Mouse (Mus musculus): Measurements from ENCODE around the gene Sox8. TPM values are rescaled to one million over a fixed set of nuclear protein-coding genes. Genes with fewer than 3 reads are reported as not detected.
A peak's percentile ranks its signal among the peaks of the same experiment; 100 is the strongest.

The Sox8 gene
- total RNA-seq, 1 experiment, result 0.40 TPM

- Histone ChIP-seq H3K9ac (ENCODE audit: insufficient read depth, low read depth, low read length, poor library complexity, severe bottlenecking) (no peak overlapping the region), H3K4me3 (ENCODE audit: insufficient read depth in 1 of 2, low read depth in 1 of 2, low read length in 2 of 2, poor library complexity in 1 of 2, severe bottlenecking in 1 of 2) (no peak overlapping the region), H3K36me3 (ENCODE audit: control insufficient read depth, insufficient read depth, low read length, poor library complexity, severe bottlenecking) (no peaks in the 10 kb centered on the region), H3K27ac (ENCODE audit: insufficient read depth, low read depth, low read length, poor library complexity, severe bottlenecking) (no peak overlapping the region), H3K4me1 (ENCODE audit: control insufficient read depth in 2 of 2, insufficient read depth in 2 of 2, low read length in 2 of 2, poor library complexity in 1 of 2) (peaks cover 0 to 3% of the 10 kb centered on the region in 2 experiments; a peak in 1 of 4 replicates), H3K9me3 (ENCODE audit: control insufficient read depth, insufficient read depth, low read depth, low read length) (no peaks in the 10 kb centered on the region)
- DNase-seq (ENCODE audit: low read depth, low spot score), result no peak
- TF ChIP-seq HCFC1 (IDR thresholded peaks at IDR 0.05; ENCODE audit: borderline replicate concordance, insufficient read depth, low read length), result no peak
- TF ChIP-seq MAFK (IDR thresholded peaks at IDR 0.05; ENCODE audit: insufficient read depth, low read depth, low read length), result no peak
- TF ChIP-seq ZNF384 (IDR thresholded peaks at IDR 0.05; ENCODE audit: low read depth, low read length), result no peak
- TF ChIP-seq ZC3H11A (IDR thresholded peaks at IDR 0.05; ENCODE audit: borderline replicate concordance, low read depth, low read length), result no peak
- TF ChIP-seq CHD2 (IDR thresholded peaks at IDR 0.05; ENCODE audit: low read depth, low read length), result no peak
- in situ Hi-C loops (cut with MboI; ENCODE audit: low sequenced_read_pairs in 2 of 2, unreplicated experiment in 2 of 2), result no loop called here
These were observed 1.6 kb downstream of the Sox8 start for GRCm38 (mm10) chr17:25568880-25569279.

- Histone ChIP-seq H3K4me3 (ENCODE audit: insufficient read depth in 1 of 2, low read depth in 1 of 2, low read length in 2 of 2, poor library complexity in 1 of 2, severe bottlenecking in 1 of 2) (no peak overlapping the region), H3K9me3 (ENCODE audit: control insufficient read depth, insufficient read depth, low read depth, low read length) (no peaks in the 10 kb centered on the region), H3K36me3 (ENCODE audit: control insufficient read depth, insufficient read depth, low read length, poor library complexity, severe bottlenecking) (no peaks in the 10 kb centered on the region), H3K27ac (ENCODE audit: insufficient read depth, low read depth, low read length, poor library complexity, severe bottlenecking) (no peak overlapping the region), H3K4me1 (ENCODE audit: control insufficient read depth in 2 of 2, insufficient read depth in 2 of 2, low read length in 2 of 2, poor library complexity in 1 of 2) (peaks cover 0 to 3% of the 10 kb centered on the region in 2 experiments; a peak in 1 of 4 replicates), H3K9ac (ENCODE audit: insufficient read depth, low read depth, low read length, poor library complexity, severe bottlenecking) (no peak overlapping the region)
- DNase-seq (ENCODE audit: low read depth, low spot score), result no peak
- TF ChIP-seq ZC3H11A (IDR thresholded peaks at IDR 0.05; ENCODE audit: borderline replicate concordance, low read depth, low read length), result no peak
- TF ChIP-seq CHD2 (IDR thresholded peaks at IDR 0.05; ENCODE audit: low read depth, low read length), result no peak
- no peak for TF ChIP-seq HCFC1 (IDR thresholded peaks at IDR 0.05; ENCODE audit: borderline replicate concordance, insufficient read depth, low read length)
- no peak for TF ChIP-seq ZNF384 (IDR thresholded peaks at IDR 0.05; ENCODE audit: low read depth, low read length)
- no peak for TF ChIP-seq MAFK (IDR thresholded peaks at IDR 0.05; ENCODE audit: insufficient read depth, low read depth, low read length)
- in situ Hi-C loops (cut with MboI; ENCODE audit: low sequenced_read_pairs in 2 of 2, unreplicated experiment in 2 of 2), result no loop called here
These were observed 2.3 kb downstream of the Sox8 start for GRCm38 (mm10) chr17:25568206-25568605.

GRCm38 (mm10) chr17:25567745-25568144 is 2.7 kb downstream of the Sox8 start:
- Histone ChIP-seq H3K36me3 (ENCODE audit: control insufficient read depth, insufficient read depth, low read length, poor library complexity, severe bottlenecking) (no peaks in the 10 kb centered on the region), H3K27ac (ENCODE audit: insufficient read depth, low read depth, low read length, poor library complexity, severe bottlenecking) (no peak overlapping the region), H3K4me3 (ENCODE audit: insufficient read depth in 1 of 2, low read depth in 1 of 2, low read length in 2 of 2, poor library complexity in 1 of 2, severe bottlenecking in 1 of 2) (peak overlapping the region; percentile 32 to 72; a peak in 3 of 4 replicates), H3K9me3 (ENCODE audit: control insufficient read depth, insufficient read depth, low read depth, low read length) (no peaks in the 10 kb centered on the region), H3K9ac (ENCODE audit: insufficient read depth, low read depth, low read length, poor library complexity, severe bottlenecking) (0 out of 2 replicates have a peak overlapping the region, but pooled peaks have one; percentile 30), H3K4me1 (ENCODE audit: control insufficient read depth in 2 of 2, insufficient read depth in 2 of 2, low read length in 2 of 2, poor library complexity in 1 of 2) (peaks cover 0 to 3% of the 10 kb centered on the region in 2 experiments; a peak in 1 of 4 replicates)
- DNase-seq (ENCODE audit: low read depth, low spot score), result peak; percentile 63
- TF ChIP-seq HCFC1 (IDR thresholded peaks at IDR 0.05; ENCODE audit: borderline replicate concordance, insufficient read depth, low read length) (no peak), ZNF384 (IDR thresholded peaks at IDR 0.05; ENCODE audit: low read depth, low read length) (no peak), ZC3H11A (IDR thresholded peaks at IDR 0.05; ENCODE audit: borderline replicate concordance, low read depth, low read length) (peak; percentile 32; the same call in 1 of the 2 replicates)
- in situ Hi-C loops (cut with MboI; ENCODE audit: low sequenced_read_pairs in 2 of 2, unreplicated experiment in 2 of 2), result no loop called here

- Histone ChIP-seq H3K4me3 (ENCODE audit: insufficient read depth in 1 of 2, low read depth in 1 of 2, low read length in 2 of 2, poor library complexity in 1 of 2, severe bottlenecking in 1 of 2) (peak overlapping the region; percentile 32 to 72; a peak in 3 of 4 replicates), H3K36me3 (ENCODE audit: control insufficient read depth, insufficient read depth, low read length, poor library complexity, severe bottlenecking) (no peaks in the 10 kb centered on the region), H3K4me1 (ENCODE audit: control insufficient read depth in 2 of 2, insufficient read depth in 2 of 2, low read length in 2 of 2, poor library complexity in 1 of 2) (peaks cover 0 to 3% of the 10 kb centered on the region in 2 experiments; a peak in 1 of 4 replicates), H3K9ac (ENCODE audit: insufficient read depth, low read depth, low read length, poor library complexity, severe bottlenecking) (0 out of 2 replicates have a peak overlapping the region, but pooled peaks have one; percentile 30), H3K9me3 (ENCODE audit: control insufficient read depth, insufficient read depth, low read depth, low read length) (no peaks in the 10 kb centered on the region), H3K27ac (ENCODE audit: insufficient read depth, low read depth, low read length, poor library complexity, severe bottlenecking) (no peak overlapping the region)
- no peak for DNase-seq (ENCODE audit: low read depth, low spot score)
- in situ Hi-C loops (cut with MboI; ENCODE audit: low sequenced_read_pairs in 2 of 2, unreplicated experiment in 2 of 2), result no loop called here
- TF ChIP-seq HCFC1 (IDR thresholded peaks at IDR 0.05; ENCODE audit: borderline replicate concordance, insufficient read depth, low read length), result no peak
- TF ChIP-seq CHD2 (IDR thresholded peaks at IDR 0.05; ENCODE audit: low read depth, low read length), result no peak
- no peak for TF ChIP-seq ZC3H11A (IDR thresholded peaks at IDR 0.05; ENCODE audit: borderline replicate concordance, low read depth, low read length)
- no peak for TF ChIP-seq ZNF384 (IDR thresholded peaks at IDR 0.05; ENCODE audit: low read depth, low read length)
- no peak for TF ChIP-seq MAFK (IDR thresholded peaks at IDR 0.05; ENCODE audit: insufficient read depth, low read depth, low read length)
These were observed 3.2 kb downstream of the Sox8 start for GRCm38 (mm10) chr17:25567261-25567660.

All from ES-E14 (cell line).